Mouse (Mus musculus): Measurements from ENCODE around the gene Ctnna3. TPM values are rescaled to one million over a fixed set of nuclear protein-coding genes. Genes with fewer than 3 reads are reported as not detected.
"Not testable (repeated sequence)": the region's sequence is repeated elsewhere in the genome, so short reads cannot be mapped to it uniquely, and the experiment has no call there.

Gene Ctnna3
- polyA plus RNA-seq, 1 experiment from 2014 or later: 0.40 TPM

GRCm38 (mm10) chr10:64718036-64718435 is 1288.1 kb downstream of the Ctnna3 start:
- H3K4me1 ChIP-seq (replicated peaks; ENCODE audit: control insufficient read depth, insufficient read depth, low read length): no peaks in the 10 kb centered on the region
- WGBS: 70% methylated on average over 9 of the region's 9 CpGs
- H3K4me3 ChIP-seq (ENCODE audit: low read depth, low read length): no peak overlapping the region
- H3K9ac ChIP-seq (ENCODE audit: low read depth, low read length): no peak overlapping the region
- no peak overlapping the region for H3K4me2 ChIP-seq
- H3K27me3 ChIP-seq (replicated peaks; ENCODE audit: control insufficient read depth, insufficient read depth, low read length): no peaks in the 10 kb centered on the region
- ATAC-seq (replicated peaks; ENCODE audit: low FRiP score) (no peak), DNase-seq (ENCODE audit: low spot score) (no peak)
- H3K27ac ChIP-seq (ENCODE audit: low read depth, low read length): no peak overlapping the region
- H3K9me3 ChIP-seq (ENCODE audit: control insufficient read depth, low read length): no peaks in the 10 kb centered on the region
- no peaks in the 10 kb centered on the region for H3K36me3 ChIP-seq (ENCODE audit: control insufficient read depth, insufficient read depth, low read length)

- no peak for DNase-seq (ENCODE audit: low spot score)
These were observed 1305.8 kb downstream of the Ctnna3 start for GRCm38 (mm10) chr10:64735692-64736091.

GRCm38 (mm10) chr10:64736616-64737015 is 1306.7 kb downstream of the Ctnna3 start:
- H3K36me3 ChIP-seq (ENCODE audit: control insufficient read depth, insufficient read depth, low read length): no peaks in the 10 kb centered on the region
- H3K4me2 ChIP-seq: no peak overlapping the region
- H3K4me1 ChIP-seq (replicated peaks; ENCODE audit: control insufficient read depth, insufficient read depth, low read length): no peaks in the 10 kb centered on the region
- no peak overlapping the region for H3K9ac ChIP-seq (ENCODE audit: low read depth, low read length)
- H3K27me3 ChIP-seq (replicated peaks; ENCODE audit: control insufficient read depth, insufficient read depth, low read length): no peaks in the 10 kb centered on the region
- ATAC-seq (replicated peaks; ENCODE audit: low FRiP score) (no peak), DNase-seq (ENCODE audit: low spot score) (no peak)
- no peak overlapping the region for H3K27ac ChIP-seq (ENCODE audit: low read depth, low read length)
- no peak overlapping the region for H3K4me3 ChIP-seq (ENCODE audit: low read depth, low read length)
- WGBS: 22% methylated on average over 2 of the region's 2 CpGs
- H3K9me3 ChIP-seq (ENCODE audit: control insufficient read depth, low read length): no peaks in the 10 kb centered on the region

More at GRCm38 (mm10) chr10:64735692-64736091, 1305.8 kb downstream of the Ctnna3 start:
- no peaks in the 10 kb centered on the region for H3K4me1 ChIP-seq (replicated peaks; ENCODE audit: control insufficient read depth, insufficient read depth, low read length)
- no peaks in the 10 kb centered on the region for H3K9me3 ChIP-seq (ENCODE audit: control insufficient read depth, low read length)
- WGBS: 79% methylated on average over 2 of the region's 2 CpGs
- H3K27me3 ChIP-seq (replicated peaks; ENCODE audit: control insufficient read depth, insufficient read depth, low read length): no peaks in the 10 kb centered on the region
- no peaks in the 10 kb centered on the region for H3K36me3 ChIP-seq (ENCODE audit: control insufficient read depth, insufficient read depth, low read length)
- no peak for ATAC-seq (replicated peaks; ENCODE audit: low FRiP score)
- H3K9ac ChIP-seq (ENCODE audit: low read depth, low read length): no peak overlapping the region
- no peak overlapping the region for H3K4me2 ChIP-seq
- no peak overlapping the region for H3K27ac ChIP-seq (ENCODE audit: low read depth, low read length)
- no peak overlapping the region for H3K4me3 ChIP-seq (ENCODE audit: low read depth, low read length)

GRCm38 (mm10) chr10:64741721-64742120 is 1311.8 kb downstream of the Ctnna3 start:
- H3K27me3 ChIP-seq (replicated peaks; ENCODE audit: control insufficient read depth, insufficient read depth, low read length); H3K9ac ChIP-seq (ENCODE audit: low read depth, low read length); H3K4me3 ChIP-seq (ENCODE audit: low read depth, low read length); H3K9me3 ChIP-seq (ENCODE audit: control insufficient read depth, low read length); H3K4me1 ChIP-seq (replicated peaks; ENCODE audit: control insufficient read depth, insufficient read depth, low read length); DNase-seq (ENCODE audit: low spot score); ATAC-seq (replicated peaks; ENCODE audit: low FRiP score); H3K27ac ChIP-seq (ENCODE audit: low read depth, low read length); H3K4me2 ChIP-seq; H3K36me3 ChIP-seq (ENCODE audit: control insufficient read depth, insufficient read depth, low read length): not testable (repeated sequence)
- WGBS: 82% methylated on average over 11 of the region's 11 CpGs

GRCm38 (mm10) chr10:64744099-64744498 is 1314.2 kb downstream of the Ctnna3 start:
- H3K9ac ChIP-seq (ENCODE audit: low read depth, low read length); ATAC-seq (replicated peaks; ENCODE audit: low FRiP score); H3K9me3 ChIP-seq (ENCODE audit: control insufficient read depth, low read length); H3K27ac ChIP-seq (ENCODE audit: low read depth, low read length); H3K4me1 ChIP-seq (replicated peaks; ENCODE audit: control insufficient read depth, insufficient read depth, low read length); DNase-seq (ENCODE audit: low spot score); H3K4me2 ChIP-seq; H3K27me3 ChIP-seq (replicated peaks; ENCODE audit: control insufficient read depth, insufficient read depth, low read length); H3K36me3 ChIP-seq (ENCODE audit: control insufficient read depth, insufficient read depth, low read length); H3K4me3 ChIP-seq (ENCODE audit: low read depth, low read length): not testable (repeated sequence)
- WGBS: 45% methylated on average over 3 of the region's 3 CpGs

- Histone ChIP-seq H3K9ac (ENCODE audit: low read depth, low read length) (no peak overlapping the region), H3K9me3 (ENCODE audit: control insufficient read depth, low read length) (no peaks in the 10 kb centered on the region), H3K27ac (ENCODE audit: low read depth, low read length) (no peak overlapping the region), H3K4me2 (no peak overlapping the region), H3K27me3 (replicated peaks; ENCODE audit: control insufficient read depth, insufficient read depth, low read length) (no peaks in the 10 kb centered on the region), H3K4me1 (replicated peaks; ENCODE audit: control insufficient read depth, insufficient read depth, low read length) (no peaks in the 10 kb centered on the region), H3K36me3 (ENCODE audit: control insufficient read depth, insufficient read depth, low read length) (no peaks in the 10 kb centered on the region), H3K4me3 (ENCODE audit: low read depth, low read length) (no peak overlapping the region)
- no peak for DNase-seq (ENCODE audit: low spot score)
- ATAC-seq (replicated peaks; ENCODE audit: low FRiP score): no peak
These were observed 1318.8 kb downstream of the Ctnna3 start for GRCm38 (mm10) chr10:64748651-64749050.

GRCm38 (mm10) chr10:64750791-64751190 is 1320.9 kb downstream of the Ctnna3 start:
- H3K27ac ChIP-seq (ENCODE audit: low read depth, low read length): no peak overlapping the region
- H3K9me3 ChIP-seq (ENCODE audit: control insufficient read depth, low read length): no peaks in the 10 kb centered on the region
- DNase-seq (ENCODE audit: low spot score) (no peak), ATAC-seq (replicated peaks; ENCODE audit: low FRiP score) (no peak)
- H3K27me3 ChIP-seq (replicated peaks; ENCODE audit: control insufficient read depth, insufficient read depth, low read length): no peaks in the 10 kb centered on the region
- no peak overlapping the region for H3K9ac ChIP-seq (ENCODE audit: low read depth, low read length)
- no peaks in the 10 kb centered on the region for H3K4me1 ChIP-seq (replicated peaks; ENCODE audit: control insufficient read depth, insufficient read depth, low read length)
- H3K36me3 ChIP-seq (ENCODE audit: control insufficient read depth, insufficient read depth, low read length): no peaks in the 10 kb centered on the region
- no peak overlapping the region for H3K4me3 ChIP-seq (ENCODE audit: low read depth, low read length)
- no peak overlapping the region for H3K4me2 ChIP-seq
- WGBS: 30% methylated on average over 5 of the region's 5 CpGs

GRCm38 (mm10) chr10:64836315-64836714 is 1406.4 kb downstream of the Ctnna3 start:
- whole genome bisulfite sequencing: 88% methylated on average over 1 of the region's 1 CpGs
- no peak overlapping the region for H3K4me3 ChIP-seq (ENCODE audit: low read depth, low read length)

GRCm38 (mm10) chr10:64861439-64861838 is 1431.5 kb downstream of the Ctnna3 start:
- Histone ChIP-seq H3K36me3 (ENCODE audit: control insufficient read depth, insufficient read depth, low read length) (no peaks in the 10 kb centered on the region), H3K27ac (ENCODE audit: low read depth, low read length) (no peak overlapping the region), H3K4me1 (replicated peaks; ENCODE audit: control insufficient read depth, insufficient read depth, low read length) (no peaks in the 10 kb centered on the region), H3K27me3 (replicated peaks; ENCODE audit: control insufficient read depth, insufficient read depth, low read length) (no peaks in the 10 kb centered on the region), H3K9ac (ENCODE audit: low read depth, low read length) (no peak overlapping the region), H3K4me3 (ENCODE audit: low read depth, low read length) (no peak overlapping the region), H3K9me3 (ENCODE audit: control insufficient read depth, low read length) (no peaks in the 10 kb centered on the region), H3K4me2 (no peak overlapping the region)
- DNase-seq (ENCODE audit: low spot score): no peak
- no peak for ATAC-seq (replicated peaks; ENCODE audit: low FRiP score)
- WGBS: 73% methylated on average over 2 of the region's 2 CpGs

More at GRCm38 (mm10) chr10:64836315-64836714, 1406.4 kb downstream of the Ctnna3 start:
- Histone ChIP-seq H3K27ac (ENCODE audit: low read depth, low read length) (no peak overlapping the region), H3K36me3 (ENCODE audit: control insufficient read depth, insufficient read depth, low read length) (no peaks in the 10 kb centered on the region), H3K27me3 (replicated peaks; ENCODE audit: control insufficient read depth, insufficient read depth, low read length) (no peaks in the 10 kb centered on the region), H3K4me2 (no peak overlapping the region), H3K9me3 (ENCODE audit: control insufficient read depth, low read length) (no peaks in the 10 kb centered on the region), H3K9ac (ENCODE audit: low read depth, low read length) (no peak overlapping the region), H3K4me1 (replicated peaks; ENCODE audit: control insufficient read depth, insufficient read depth, low read length) (no peaks in the 10 kb centered on the region)
- ATAC-seq (replicated peaks; ENCODE audit: low FRiP score) (no peak), DNase-seq (ENCODE audit: low spot score) (no peak)
